27 mouse cellular contexts compared by ENCODE assay signal in the genomic region with DNA sequence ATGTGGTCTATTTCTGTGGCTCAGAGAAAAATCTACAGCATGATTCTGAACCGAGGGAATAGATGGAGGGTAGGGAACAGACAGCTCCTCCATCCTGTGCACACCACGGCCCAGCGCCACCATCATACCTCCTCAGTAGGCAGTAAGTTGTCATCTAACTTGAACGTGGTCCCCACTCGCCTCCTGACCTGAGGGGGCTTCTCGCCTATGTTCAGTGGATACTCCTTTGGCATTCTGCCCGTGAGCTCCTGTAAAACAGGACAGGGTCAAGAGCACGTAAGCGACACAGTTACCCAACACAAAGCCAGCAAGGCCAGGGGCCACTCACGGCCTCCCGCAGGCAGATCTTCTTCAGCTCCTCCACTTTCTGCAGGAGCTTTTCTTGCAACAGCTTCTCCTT. TPM values are rescaled to one million over a fixed set of nuclear protein-coding genes. Genes with fewer than 3 reads are reported as not detected.
DNase-seq lines count a peak whose midpoint lies in the region; ATAC-seq lines count a peak whose summit lies in the region.
"Had no signal": no experiment of that assay in that cellular context is flagged by ENCODE, and none has a peak within 500 bp of the region (broad histone marks: within the 10 kb centered on the region; RNA-seq: fewer than 3 reads in every experiment).

No protein-coding gene starts in this region.

- H3K9ac ChIP-seq in kidney, embryonic 16.5 days (replicated peaks; ENCODE audit: low read length), result no peak overlapping the region
- H3K9ac ChIP-seq: embryonic facial prominence, embryonic 13.5 days; forebrain, postnatal 0 days; heart, embryonic 15.5 days; hindbrain, embryonic 14.5 days; liver, embryonic 12.5 days; liver, postnatal 0 days had no signal

- no peaks in the 10 kb centered on the region for H3K9me3 ChIP-seq in heart, embryonic 10.5 days
- no peaks in the 10 kb centered on the region for H3K9me3 ChIP-seq in kidney, embryonic 16.5 days (ENCODE audit: low read length)
- no peaks in the 10 kb centered on the region for H3K9me3 ChIP-seq in embryonic facial prominence, embryonic 10.5 days
- H3K9me3 ChIP-seq: embryonic facial prominence, embryonic 13.5 days; heart, embryonic 15.5 days; liver, embryonic 12.5 days had no signal

- 0 out of 2 replicates have a peak overlapping the region, but pooled peaks have one; percentile 16 for H3K27ac ChIP-seq in heart, embryonic 10.5 days
- H3K27ac ChIP-seq in kidney, embryonic 16.5 days (ENCODE audit: low read length), result 0 out of 2 replicates have a peak overlapping the region, but pooled peaks have one; percentile 9
- H3K27ac ChIP-seq in embryonic facial prominence, embryonic 10.5 days (replicated peaks), result peak overlapping the region; percentile 27; the same call in 1 of the 2 replicates
- H3K27ac ChIP-seq: embryonic facial prominence, embryonic 13.5 days; heart, embryonic 15.5 days; hindbrain, embryonic 14.5 days; liver, embryonic 12.5 days had no signal

- ATAC-seq in cerebellum, adult (ENCODE audit: insufficient number of reproducible peaks, low FRiP score, low TSS enrichment), result no peak
- no peak; the same call in 1 of the 2 replicates for ATAC-seq in kidney, embryonic 16.5 days (ENCODE audit: low FRiP score, low TSS enrichment)
- ATAC-seq: forebrain, postnatal 0 days; inflammation-experienced regulatory T-cells, adult 6 months; liver, embryonic 12.5 days; liver, postnatal 0 days had no signal

- H3K4me3 ChIP-seq in heart, embryonic 10.5 days, result no peak overlapping the region
- H3K4me3 ChIP-seq in kidney, embryonic 16.5 days (ENCODE audit: low read length), result no peak overlapping the region
- H3K4me3 ChIP-seq in embryonic facial prominence, embryonic 10.5 days, result no peak overlapping the region
- H3K4me3 ChIP-seq: embryonic facial prominence, embryonic 13.5 days; heart, embryonic 15.5 days; liver, embryonic 12.5 days had no signal

- no peak overlapping the region for H3K4me2 ChIP-seq in kidney, embryonic 16.5 days (replicated peaks; ENCODE audit: low read depth, low read length)
- H3K4me2 ChIP-seq: embryonic facial prominence, embryonic 13.5 days; heart, embryonic 15.5 days; hindbrain, embryonic 14.5 days; liver, embryonic 12.5 days had no signal

- peaks cover 70% of the 10 kb centered on the region for H3K36me3 ChIP-seq in heart, embryonic 10.5 days
- peaks cover 28% of the 10 kb centered on the region for H3K36me3 ChIP-seq in kidney, embryonic 16.5 days (ENCODE audit: insufficient read depth, low read length)
- peaks cover 47% of the 10 kb centered on the region for H3K36me3 ChIP-seq in embryonic facial prominence, embryonic 10.5 days (replicated peaks)
- H3K36me3 ChIP-seq: heart, embryonic 15.5 days had no signal

- intact Hi-C loops in heart, postnatal 14 days (cut with DNase I), result no loop called here

- H3K4me1 ChIP-seq in heart, embryonic 10.5 days, result peaks cover 18% of the 10 kb centered on the region
- H3K4me1 ChIP-seq in kidney, embryonic 16.5 days (ENCODE audit: insufficient read depth, low read length), result peaks cover 21% of the 10 kb centered on the region; the same call in 1 of the 2 replicates
- peaks cover 33% of the 10 kb centered on the region for H3K4me1 ChIP-seq in embryonic facial prominence, embryonic 10.5 days

- 87% methylated on average over 11 of the region's 11 CpGs for WGBS in heart, embryonic 10.5 days
- 83% methylated on average over 11 of the region's 11 CpGs for WGBS in kidney, embryonic 16.5 days
- 94% methylated on average over 11 of the region's 11 CpGs for WGBS in embryonic facial prominence, embryonic 10.5 days

- H3K27me3 ChIP-seq in heart, embryonic 10.5 days (ENCODE audit: insufficient read depth, poor library complexity, severe bottlenecking), result no peaks in the 10 kb centered on the region
- H3K27me3 ChIP-seq in kidney, embryonic 16.5 days (ENCODE audit: insufficient read depth, low read length), result no peaks in the 10 kb centered on the region
- H3K27me3 ChIP-seq in embryonic facial prominence, embryonic 10.5 days (replicated peaks; ENCODE audit: low read depth, poor library complexity, severe bottlenecking), result peaks cover 21% of the 10 kb centered on the region
- H3K27me3 ChIP-seq: heart, embryonic 15.5 days had no signal

- DNase-seq in cerebellum, adult 9-11 months, result peak; percentile 14
- DNase-seq in heart, embryonic 10.5 days (ENCODE audit: low spot score), result peak; percentile 66
- no peak for DNase-seq in heart, postnatal 14 days
- DNase-seq in kidney, adult 9 months, result no peak
- no peak for DNase-seq in embryonic facial prominence, embryonic 10.5 days (ENCODE audit: low spot score)
- DNase-seq: adrenal gland, postnatal 36 days; cerebellum, adult 8-10 months; embryo, embryonic 11 days; forebrain, postnatal 0 days; gastrocnemius, postnatal 10 days; kidney, postnatal 25 days; liver, postnatal 0 days; lung, postnatal 36 days; midbrain, embryonic 14.5 days had no signal

RNA-seq across cellular contexts. Expression of a gene that starts 53.8 kb away (rescaled TPM):
- polyA plus RNA-seq in heart, embryonic 10.5 days (2016; fragmentation: Nextera tagmentation; extraction: Ambion mirVana), result 10.5 and 17.5 TPM in 2 replicates
- 10 to 100 TPM; 50.2 to 55.6 TPM for total RNA-seq in heart, postnatal 14 days (2021)
- 0.15 and 0.52 TPM in 2 replicates for polyA plus RNA-seq in kidney, embryonic 16.5 days (2015; fragmentation: Nextera tagmentation; extraction: Ambion mirVana)
- polyA plus RNA-seq in embryonic facial prominence, embryonic 10.5 days (2016; fragmentation: Nextera tagmentation; extraction: Ambion mirVana), result not detected in 2 replicates
- total RNA-seq: adrenal gland, postnatal 36 days; granulocyte monocyte progenitor cell, adult 5-6 weeks; layer of hippocampus, adult 18-20 months; layer of hippocampus, postnatal 25 days; monocyte, adult 5-6 weeks had no signal
- polyA plus RNA-seq: forebrain, embryonic 11.5 days; hindbrain, embryonic 14.5 days; kidney, embryonic 14.5 days; midbrain, embryonic 14.5 days had no signal

Comparison
In these comparisons a context has a peak if more than half of its experiments do, and no peak if none do; other contexts are left out.
1. DNase-seq: peak in cerebellum, adult 9-11 months (single experiment) and heart, embryonic 10.5 days (single experiment); none in heart, postnatal 14 days (0 of 2), kidney, adult 9 months (single experiment) and embryonic facial prominence, embryonic 10.5 days (single experiment).
2. Peak in every context shown above with its lines, with median percentiles within 50 percentile points of each other: H3K27ac ChIP-seq.